Mouse (Mus musculus): Measurements from ENCODE around the gene Uba1.
A peak's percentile ranks its signal among the peaks of the same experiment; 100 is the strongest.

Uba1 gene

DNA sequence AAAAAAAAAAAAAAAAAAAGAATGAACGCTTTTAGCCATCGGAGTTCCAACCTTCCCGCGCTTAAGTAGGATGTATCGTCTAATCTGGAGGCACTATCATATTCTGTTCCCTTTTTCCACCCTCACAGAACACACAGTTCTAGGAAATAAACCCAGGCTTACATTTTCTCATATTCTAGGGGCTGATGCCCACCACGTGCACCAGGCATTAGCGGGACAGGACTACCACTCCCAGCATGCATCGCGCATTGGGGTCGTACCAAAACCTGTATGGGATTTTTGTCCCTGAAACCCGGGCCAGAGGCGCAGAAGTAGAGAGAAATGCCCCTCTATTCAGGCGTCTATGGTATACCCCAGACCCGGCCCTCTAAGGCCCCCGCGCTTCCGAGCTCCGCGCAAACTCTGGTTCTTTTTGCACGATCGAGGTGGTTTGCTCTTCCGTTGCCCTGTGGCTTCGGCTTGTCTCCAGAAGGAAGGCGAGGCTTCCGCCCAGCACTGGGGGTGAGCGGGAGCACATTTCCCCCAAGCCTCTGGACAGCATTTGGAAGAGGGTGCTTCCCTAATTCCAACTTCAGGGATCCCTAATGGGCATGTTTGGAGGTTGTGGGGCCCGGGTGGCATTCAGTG lies at the start of gene Uba1:
Gene Uba1, plus strand, starts transcription at position 301 of the 627 bp plus-strand sequence.
- DNase-seq (ENCODE audit: low spot score in 2 of 2) = peak; percentile 48 to 62

DNA sequence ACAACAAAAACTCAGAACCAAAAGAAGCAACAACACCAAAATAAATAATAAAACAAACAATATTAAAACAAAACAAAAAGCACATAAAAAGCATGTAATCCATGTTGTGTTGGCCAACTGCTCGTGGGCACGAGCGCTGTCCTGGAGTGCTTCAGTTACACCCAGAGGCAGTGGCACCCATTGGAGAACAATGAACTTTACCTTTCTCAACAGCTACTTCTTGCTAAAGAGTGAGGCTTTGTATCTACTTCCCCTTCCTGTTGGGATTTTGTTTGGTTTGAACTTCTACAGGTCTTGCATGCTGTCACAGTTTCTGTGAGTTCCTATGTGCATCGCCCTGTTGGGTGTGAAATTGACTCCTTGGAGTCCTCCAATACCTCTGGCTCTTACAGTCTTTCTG lies 49.6 kb upstream of the Uba1 start:
- no peak for DNase-seq (ENCODE audit: low spot score in 2 of 2)

DNA sequence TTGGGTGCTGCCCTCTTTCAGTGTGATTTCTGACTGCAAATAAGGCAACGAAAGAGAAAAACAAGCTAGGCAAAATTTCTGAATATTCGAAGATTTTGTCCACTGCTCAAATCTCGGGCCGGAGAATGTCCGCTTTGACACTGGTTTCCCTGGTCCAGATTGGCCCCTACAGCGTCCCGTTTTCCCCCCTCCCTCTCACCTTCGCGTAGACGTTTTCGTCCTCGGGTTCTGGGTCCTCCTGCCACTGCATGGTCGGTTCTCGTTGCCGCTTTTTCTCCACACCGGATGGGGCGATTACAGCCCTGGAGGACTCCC lies 41.3 kb upstream of the Uba1 start:
- DNase-seq (ENCODE audit: low spot score in 2 of 2) = peak in 1 of 2 experiments; percentile 35

DNA sequence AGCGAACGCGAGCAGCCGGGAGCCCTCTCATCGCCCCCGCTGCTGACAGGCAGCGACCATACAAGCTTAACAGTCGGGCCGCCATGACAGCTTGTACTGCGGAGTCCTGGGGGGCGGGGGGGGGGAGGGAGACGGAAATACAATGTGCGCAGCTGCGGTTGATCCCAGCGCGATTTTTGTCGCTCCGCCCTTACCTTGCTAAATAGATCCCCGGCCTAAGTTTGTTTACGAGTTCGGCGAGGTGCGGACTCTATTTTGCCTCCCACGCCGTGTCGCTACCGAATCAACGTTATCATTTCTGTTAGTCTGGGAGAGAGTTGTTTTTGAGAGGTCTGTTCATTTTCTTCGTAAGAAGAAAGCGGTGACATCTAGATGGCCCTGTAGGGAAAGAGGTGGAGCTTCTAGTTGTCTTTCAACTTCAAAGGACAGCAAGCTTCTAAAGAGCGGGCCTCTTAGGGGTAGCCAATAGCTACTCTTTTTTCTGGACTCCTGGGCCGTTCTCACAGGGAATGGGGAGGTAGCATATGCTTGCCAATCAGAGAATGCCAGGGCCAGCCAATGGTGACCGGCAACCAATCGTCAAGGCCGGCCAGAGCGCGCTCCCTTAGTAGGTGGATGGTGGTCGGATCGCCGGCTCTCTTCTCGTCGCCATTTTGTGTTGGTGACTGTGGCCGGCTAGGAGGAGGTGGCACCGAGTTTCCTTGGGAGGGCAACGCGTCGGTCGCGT lies 40.8 kb upstream of the Uba1 start, which contains the start of the genes Rbm10 and Ndufb11:
Gene Rbm10, plus strand, starts transcription at position 328 of the 727 bp plus-strand sequence.
Gene Ndufb11, minus strand, starts transcription at position 444 of the 727 bp plus-strand sequence.
- DNase-seq (ENCODE audit: low spot score in 2 of 2) = peak; percentile 45 to 65

DNA sequence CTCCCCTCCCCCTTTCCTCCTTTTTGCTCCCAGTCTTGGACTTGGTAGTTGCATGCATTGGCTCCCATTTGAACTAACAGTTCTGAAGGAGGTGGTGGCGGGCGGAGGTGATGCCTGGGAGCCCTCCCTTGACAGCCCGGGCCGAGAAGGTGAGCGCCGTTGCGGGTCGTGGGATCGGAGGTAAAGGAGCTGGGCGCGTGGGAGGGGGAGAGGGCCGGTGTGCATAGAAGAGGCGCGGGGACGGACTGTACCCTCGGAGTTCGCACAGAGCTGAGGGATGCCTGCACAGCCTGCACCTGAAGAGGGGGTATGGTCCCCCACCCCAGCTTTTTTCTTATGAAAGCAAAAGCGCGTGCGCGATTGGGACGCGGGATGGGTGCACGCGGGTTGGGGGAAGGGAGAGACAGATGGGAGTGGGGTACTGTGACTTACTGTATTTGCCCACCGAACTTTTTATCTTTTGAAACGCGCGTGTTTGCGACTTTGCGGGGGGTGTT lies 40.2 kb upstream of the Uba1 start:
- peak; percentile 4 to 27 for DNase-seq (ENCODE audit: low spot score in 2 of 2)

DNA sequence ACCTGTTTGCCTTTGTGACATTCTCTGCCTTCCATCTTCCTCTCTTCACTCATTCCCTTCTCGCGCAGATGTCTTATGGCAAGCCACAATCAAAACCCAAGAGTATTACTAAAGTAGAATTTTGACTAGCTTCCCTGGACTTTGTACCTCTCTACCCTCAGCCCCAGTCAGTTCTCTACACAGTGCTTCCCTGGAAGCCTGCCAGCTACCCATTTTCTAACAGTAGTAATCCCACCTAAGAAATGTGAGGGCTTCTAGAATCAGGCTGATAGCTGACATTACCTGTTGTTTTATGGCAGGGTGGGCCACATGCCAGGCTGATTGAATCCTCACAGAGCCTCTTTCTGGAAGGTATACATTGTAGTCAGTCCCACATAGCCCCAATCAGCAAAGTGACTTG lies 20.0 kb upstream of the Uba1 start:
- no peak for DNase-seq (ENCODE audit: low spot score in 2 of 2)

DNA sequence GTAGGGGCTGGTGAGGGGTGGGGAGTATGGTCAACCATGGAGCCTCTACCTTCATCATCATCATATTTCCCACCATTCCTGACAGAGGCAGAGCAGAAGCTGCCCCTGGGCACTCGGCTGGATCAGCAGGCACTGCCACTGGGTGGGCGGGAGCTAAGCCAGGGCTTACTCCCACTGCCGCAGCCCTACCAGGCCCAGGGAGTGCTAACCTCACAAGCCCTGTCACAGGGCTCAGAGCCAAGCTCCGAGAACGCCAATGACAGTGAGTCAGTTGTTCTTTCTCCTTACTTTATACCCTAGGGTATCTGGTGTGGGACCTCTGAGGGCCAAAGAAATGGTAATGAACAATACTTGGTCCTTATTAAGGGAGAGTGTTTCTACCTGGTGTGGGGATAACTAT lies 13.3 kb upstream of the Uba1 start:
- DNase-seq (ENCODE audit: low spot score in 2 of 2) = no peak

DNA sequence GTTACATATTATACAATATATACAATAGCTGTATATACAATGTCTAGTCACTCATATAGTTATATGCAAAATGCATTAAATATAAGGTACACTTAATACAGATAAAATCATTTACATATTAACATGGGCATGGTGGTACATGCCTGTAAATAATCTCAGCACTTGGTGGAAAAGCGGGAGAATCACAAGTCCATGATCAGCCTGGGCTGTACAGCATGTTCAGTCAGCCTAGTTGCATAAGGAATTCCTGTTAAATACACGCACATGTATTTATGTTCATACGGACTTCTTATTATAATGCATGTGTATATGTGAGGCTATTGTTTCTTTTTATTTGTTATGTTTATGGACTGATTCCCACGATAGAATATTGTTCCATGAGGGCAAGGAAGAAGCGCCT lies 533 bp upstream of the Uba1 start:
- DNase-seq (ENCODE audit: low spot score in 2 of 2) = no peak

DNA sequence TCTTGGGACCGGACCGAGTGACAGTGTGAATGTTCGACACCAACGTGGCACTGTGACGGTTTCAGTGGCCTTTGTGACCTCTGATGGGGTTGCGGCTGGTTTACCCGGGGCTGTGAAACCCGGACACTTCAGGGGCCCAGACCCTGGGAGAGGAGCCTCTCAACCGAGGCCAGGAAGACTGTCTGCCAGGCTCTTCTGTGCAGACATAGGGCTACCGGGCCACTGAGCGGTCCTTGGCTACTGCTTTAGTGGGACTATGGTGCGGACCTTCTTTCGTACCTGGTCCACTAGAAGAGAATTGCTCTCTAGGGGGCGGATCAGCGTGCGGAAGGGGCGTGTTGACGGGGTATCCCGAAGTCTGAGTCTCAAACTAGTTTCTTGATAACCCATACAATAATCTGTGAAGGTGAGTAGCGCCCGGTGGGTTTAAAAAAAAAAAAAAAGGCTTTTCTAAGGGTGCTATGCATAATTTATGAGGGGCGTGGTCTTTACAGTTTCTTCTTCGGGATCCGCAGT lies 823 bp downstream of the Uba1 start:
- no peak for DNase-seq (ENCODE audit: low spot score in 2 of 2)

DNA sequence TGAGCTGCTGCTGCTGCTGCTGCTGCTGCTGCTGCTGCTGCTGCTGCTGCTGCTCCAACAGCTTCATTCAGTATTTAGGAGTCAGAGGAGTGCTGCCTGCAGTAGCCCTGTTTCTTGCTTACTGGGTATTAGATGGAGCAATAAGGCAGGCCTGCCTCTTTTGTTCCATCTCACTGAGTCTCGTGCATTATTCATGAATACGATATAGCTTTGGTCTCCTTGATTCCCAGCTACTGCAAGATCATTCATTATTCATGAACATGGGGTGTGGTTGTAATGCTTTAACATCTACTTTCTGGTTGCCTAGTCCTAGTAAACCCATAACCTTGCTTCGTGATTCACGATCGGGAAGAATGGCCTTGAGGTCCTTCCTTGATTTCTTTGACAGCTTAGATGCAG lies 4.2 kb downstream of the Uba1 start:
- DNase-seq (ENCODE audit: low spot score in 2 of 2) = no peak

DNA sequence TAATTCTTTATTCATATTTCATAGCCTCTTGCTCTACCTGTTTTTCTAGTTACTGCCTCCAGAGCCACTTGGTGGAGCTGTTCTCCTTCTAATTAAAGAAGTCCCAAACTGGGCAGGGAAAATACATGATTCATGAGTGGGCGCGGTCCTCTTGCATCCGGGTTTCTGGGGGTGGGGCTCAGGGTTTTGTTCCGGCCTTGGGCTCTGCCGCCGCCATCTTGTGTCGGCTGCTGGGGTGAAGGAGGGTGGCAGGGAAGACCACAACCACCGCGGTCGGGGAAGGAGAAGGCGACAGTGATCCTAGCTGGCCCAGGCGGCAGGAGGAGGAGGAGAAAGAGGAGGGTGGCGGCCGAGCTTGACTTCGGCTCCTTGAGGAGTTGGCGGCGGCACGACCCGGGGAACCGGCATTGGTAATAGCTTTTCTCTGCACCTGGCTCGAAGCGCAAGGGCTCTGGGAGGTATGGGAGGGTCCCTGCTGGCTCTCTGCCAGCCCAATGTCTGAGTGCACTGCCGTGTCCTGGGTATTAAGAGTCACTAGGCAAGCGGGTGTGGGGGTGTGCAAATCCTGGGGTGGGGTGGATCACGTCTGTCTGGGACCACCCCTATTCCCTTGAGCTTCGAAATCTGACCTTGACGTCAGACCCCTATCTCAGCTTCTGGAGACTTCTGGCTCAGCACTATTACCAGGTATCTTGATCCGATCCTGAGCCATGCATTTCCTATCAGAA lies 4.8 kb downstream of the Uba1 start:
- DNase-seq (ENCODE audit: low spot score in 2 of 2) = peak; percentile 53 to 63

DNA sequence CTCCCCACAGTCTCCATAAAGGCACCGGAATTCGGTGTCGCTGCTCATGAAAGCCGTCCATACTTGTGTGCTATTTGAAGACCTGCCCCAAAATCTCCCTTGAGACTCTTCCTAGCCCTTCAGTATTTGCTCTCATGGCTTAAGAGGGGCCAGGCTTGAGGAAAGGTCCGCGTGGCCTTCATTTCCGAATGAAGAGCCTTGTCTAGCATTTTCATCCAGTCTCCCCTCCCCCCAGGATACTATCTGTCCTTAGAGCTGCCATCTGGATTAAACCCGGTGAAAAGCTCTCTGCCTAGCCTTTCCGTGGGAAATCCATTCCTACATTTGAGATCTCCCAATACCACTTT lies 5.3 kb downstream of the Uba1 start:
- no peak for DNase-seq (ENCODE audit: low spot score in 2 of 2)

DNA sequence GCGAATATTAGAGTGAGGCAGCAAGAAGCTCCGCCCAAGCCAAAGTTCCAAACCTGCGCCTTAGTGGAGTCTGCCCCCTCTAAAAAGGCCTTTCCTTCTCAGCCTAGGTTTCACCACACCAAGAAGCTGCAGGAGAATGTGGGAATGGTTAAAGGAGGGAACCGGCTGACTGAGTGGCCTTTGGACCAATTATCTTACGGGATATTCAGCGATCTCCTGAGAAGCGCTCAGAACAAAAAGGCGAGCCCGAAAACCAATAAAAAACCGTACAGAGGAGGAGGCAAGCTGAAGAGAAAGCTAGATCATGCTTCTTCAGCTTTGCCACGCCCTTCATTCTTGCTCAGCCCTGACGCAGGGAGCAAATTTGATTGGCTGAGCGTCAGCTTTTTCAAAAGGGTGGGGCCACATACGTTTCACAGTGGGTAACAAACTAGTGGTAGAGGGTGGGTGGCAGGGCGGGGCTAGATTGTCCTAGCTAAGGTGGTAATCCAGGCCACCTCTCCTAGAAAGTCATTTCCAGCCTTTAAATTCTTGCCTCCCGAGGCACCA lies 29.5 kb downstream of the Uba1 start, which contains the start of gene Cdk16:
Gene Cdk16, plus strand, starts transcription at position 436 of the 549 bp plus-strand sequence.
- peak; percentile 53 to 64 for DNase-seq (ENCODE audit: low spot score in 2 of 2)

DNA sequence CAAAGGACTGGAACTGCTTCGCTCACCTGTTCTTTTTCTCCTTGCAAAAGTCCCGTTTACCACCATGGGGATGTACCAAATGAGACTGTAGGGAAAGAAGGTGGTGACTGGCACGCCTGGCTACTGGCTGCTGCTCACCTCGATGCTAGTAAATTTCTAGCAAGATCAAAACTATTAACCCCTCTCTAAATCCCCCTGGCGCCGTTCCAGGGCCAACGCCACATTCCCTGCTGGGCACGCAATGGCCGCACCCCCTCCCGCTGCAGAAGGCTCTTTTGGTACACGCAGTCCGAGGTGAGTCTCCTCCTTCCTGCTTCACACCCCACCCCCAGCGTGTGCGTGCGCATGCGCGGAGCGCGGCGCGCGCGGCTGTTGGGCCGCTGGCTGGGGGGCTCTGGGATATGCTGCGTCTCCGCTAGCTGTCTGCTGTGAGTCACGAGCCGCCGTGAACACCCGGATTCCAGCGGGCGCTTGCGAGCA lies 30.0 kb downstream of the Uba1 start:
- peak; percentile 48 to 74 for DNase-seq (ENCODE audit: low spot score in 2 of 2)

DNA sequence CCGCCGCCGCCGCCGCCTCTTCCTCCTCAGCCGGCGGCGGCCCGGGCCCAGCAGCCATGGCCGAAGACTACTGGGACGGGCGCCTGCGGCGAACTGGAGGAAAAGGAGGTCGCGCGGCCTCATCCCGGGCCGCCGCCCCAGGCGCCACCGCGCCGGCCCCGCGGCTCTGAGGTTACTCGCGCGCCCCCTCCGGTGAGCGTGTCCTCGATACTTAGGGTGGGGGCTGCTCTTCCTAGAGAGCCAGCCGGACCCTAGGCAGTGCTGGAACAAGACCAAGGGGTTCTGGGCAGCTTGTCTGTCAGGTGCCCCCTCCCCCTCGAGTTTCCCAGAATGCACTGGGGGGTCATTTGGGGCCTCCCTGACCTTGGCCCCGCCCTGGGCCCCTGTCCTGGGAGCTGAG lies 30.5 kb downstream of the Uba1 start:
- peak; percentile 11 to 14 for DNase-seq (ENCODE audit: low spot score in 2 of 2)

DNA sequence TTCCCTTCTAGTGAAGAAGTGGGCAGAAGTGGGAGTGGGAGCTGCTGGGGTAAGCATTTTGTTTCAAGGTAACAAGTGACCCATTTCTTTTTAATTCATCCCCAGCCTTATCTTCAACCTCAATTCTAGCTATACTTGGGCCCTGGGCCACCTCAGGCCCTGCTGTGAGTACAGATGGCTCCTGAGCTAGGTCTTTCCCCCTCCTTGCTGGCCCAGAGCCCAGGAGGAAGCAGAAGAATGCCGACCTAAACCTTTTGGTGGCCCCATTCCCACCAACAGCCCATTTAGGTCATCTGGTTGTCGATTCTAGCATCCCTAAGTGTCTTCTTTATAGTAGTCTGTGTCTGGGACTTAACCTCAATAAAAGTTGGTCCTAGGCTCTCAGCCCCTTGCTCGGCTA lies 33.4 kb downstream of the Uba1 start:
- no peak for DNase-seq (ENCODE audit: low spot score in 2 of 2)

DNA sequence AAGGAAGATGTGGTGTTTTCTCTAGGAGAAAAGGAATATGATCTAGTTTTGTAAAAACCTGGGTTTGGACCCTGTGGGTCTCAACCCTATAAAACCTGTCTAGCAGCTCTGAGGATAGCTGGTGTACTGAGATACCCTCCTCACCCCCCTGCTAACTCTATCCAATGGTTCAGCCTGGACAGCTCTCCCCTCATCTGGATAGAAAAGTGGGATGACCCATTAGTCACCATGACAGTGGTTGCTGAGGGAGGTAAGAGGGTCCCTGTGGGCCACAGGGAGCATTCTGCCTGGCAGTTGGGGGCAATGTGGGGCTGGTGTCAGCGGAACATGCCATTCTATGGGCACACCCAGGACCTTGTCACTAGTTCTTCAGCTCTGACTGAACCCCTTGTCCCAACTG lies 34.5 kb downstream of the Uba1 start:
- DNase-seq (ENCODE audit: low spot score in 2 of 2) = no peak

DNA sequence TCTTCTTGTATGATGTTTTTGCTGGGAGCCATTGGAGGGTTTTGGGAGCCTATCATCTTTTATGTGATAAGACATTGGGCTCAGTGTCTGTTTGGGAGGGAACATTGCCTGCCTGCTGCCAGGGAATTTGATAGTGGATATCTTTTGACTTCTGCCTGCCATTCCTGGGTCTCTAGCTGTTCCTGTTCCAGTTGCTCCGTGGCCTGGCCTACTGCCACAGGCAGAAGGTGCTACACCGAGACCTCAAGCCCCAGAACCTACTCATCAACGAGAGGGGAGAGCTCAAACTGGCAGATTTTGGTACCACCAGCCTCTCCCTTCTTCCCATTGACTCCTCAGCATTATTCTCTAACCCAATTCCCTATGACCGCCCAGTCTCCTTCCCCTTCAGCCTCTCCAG lies 37.7 kb downstream of the Uba1 start:
- DNase-seq (ENCODE audit: low spot score in 2 of 2) = no peak

DNA sequence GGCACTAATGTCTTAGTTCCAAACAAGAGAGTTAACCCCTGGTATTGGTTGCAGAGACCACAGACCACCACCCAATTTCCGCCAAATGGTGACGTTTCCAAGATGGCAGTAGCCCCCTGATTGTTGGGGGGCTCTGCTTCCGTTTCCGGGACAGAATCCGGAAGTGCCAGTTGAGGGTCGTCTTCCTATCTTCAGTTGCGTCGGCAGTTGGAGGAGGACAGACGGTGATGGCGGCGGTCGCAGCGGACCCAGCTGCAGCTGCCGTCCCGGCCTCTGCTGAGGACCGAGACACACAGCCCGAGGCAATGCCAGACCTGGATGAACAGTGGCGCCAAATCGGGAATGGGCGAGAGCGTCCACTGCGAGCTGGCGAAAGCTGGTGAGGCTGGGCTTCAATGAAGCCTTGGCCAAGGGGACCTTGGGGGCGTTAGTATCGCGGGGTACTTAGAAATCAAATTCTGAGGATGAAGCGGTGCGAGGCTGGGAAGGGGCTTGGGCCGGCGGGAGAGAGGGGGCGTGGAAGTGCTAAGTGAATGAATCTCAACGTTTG lies 45.7 kb downstream of the Uba1 start, which contains the start of gene Usp11:
Gene Usp11, plus strand, starts transcription at position 166 of the 550 bp plus-strand sequence.
- DNase-seq (ENCODE audit: low spot score in 2 of 2) = peak; percentile 9 to 28

DNA sequence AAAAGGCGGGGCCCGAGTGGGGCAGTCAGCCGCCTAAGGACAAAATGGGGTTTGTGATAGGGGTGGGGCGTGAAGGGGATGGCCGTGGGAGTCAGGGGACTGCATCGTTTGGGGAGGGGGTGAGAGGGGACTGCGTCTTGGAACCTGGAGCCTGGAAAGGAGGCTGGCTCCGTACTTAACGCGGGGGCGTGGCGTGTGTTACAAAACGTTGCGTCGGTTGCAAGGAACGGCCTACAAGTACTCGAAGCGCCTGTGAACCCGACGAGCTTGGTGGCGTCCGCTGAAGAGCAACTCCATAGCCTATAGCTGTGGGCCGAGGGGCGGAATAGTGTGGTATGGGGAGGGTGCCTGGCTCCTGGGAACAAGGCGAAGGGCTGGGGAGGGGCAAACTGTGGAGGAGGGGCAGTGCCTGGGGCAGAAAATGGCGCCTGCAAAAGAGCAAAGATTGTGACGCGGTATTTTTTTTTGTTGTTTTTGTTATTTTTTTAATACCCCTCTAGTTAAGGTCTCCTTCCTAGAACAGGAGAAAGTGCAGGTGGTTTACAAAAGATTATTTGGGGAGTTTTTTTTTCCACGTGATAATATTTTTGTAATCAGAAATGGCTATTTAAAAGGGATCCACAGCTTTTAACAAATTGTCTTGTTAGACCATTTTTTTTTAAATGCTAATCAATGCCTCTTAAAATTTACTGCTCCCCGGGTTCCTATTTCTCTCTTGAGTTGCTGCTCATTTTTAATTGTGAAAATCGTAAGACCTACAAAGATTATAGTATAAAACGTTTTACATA lies 46.4 kb downstream of the Uba1 start:
- DNase-seq (ENCODE audit: low spot score in 2 of 2) = peak; percentile 45 to 60

DNA sequence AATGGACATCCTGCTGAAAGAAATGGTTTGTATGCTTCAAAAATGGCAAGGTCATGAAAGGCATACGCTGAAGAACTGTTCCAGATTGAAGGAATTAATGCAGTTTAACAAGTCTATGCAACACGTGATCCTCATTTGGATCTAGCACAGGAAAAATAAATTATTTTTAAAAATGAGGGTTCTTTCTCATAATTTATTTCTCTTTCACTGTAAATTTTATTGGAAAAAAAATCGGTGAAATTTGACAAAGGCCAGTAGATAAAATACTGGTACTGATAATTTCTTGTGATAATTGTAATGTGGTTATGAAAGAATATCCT lies 46.9 kb downstream of the Uba1 start:
- no peak for DNase-seq (ENCODE audit: low spot score in 2 of 2)

All from frontal cortex, postnatal 25 days (tissue).